Mouse (Mus musculus) embryo, embryonic 11 days (tissue): ENCODE results near the gene Pex5.

Source experiments
- DNase-seq: peaks from one replicate; pipeline ENCODE4 v3.0.0-alpha.2; 2015

The Pex5 gene

DNA sequence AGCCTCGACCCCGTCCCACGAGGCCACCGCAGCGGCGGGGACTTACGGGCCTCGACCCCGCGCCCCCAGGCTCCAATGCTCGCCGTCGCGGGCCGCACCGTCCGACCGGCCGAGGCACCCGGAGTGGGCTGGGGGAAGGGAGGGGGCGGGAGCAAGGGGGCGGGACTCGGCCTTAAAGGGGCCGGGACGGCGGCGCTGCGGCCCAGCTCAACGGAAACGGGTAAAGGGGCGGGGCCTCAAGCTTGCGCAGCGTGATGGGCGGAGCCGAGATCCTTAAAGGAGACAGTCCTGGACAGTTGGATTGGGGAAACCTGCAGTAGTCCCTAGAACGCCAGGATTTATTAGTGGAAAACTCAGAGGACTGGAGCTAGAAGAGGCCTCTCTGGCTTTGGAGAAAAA, at the start of gene Pex5:
Pex5 (minus strand) TSS at position 141 of the 399 bp plus-strand sequence.
- peak; percentile 98 for DNase-seq

- no peak for DNase-seq
These were observed 49.0 kb upstream of the Pex5 start for GRCm38 (mm10) chr6:124463881-124464291.

GRCm38 (mm10) chr6:124459388-124459787, 44.5 kb upstream of the Pex5 start:
- DNase-seq: no peak

- DNase-seq: no peak
These were observed 43.6 kb upstream of the Pex5 start for GRCm38 (mm10) chr6:124458505-124458904.

DNA sequence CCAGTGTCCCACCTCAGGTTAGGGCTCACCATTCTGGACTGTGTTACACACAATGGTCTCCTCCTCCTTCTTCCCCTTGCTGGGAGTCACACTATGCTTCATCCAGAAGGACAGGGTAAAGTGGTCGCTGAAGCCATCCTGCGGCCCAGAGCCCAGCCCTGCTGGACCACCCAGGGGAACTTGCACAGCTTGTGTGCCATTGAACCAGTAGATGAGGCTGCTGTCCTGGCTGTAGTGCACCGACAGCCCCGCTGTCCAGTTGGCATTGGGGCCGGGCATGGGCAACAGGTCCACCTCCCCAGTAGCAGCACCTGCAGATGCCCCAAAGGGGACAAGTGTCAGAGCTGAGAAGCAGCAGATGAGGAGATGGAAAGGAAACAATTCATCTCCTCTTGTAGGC, 43.0 kb upstream of the Pex5 start:
- no peak for DNase-seq

- DNase-seq: no peak
These were observed 41.4 kb upstream of the Pex5 start for GRCm38 (mm10) chr6:124456243-124456642.

GRCm38 (mm10) chr6:124453756-124454155, 38.9 kb upstream of the Pex5 start:
- peak; percentile 27 for DNase-seq

GRCm38 (mm10) chr6:124451995-124452394, 37.1 kb upstream of the Pex5 start:
- DNase-seq: no peak

DNA sequence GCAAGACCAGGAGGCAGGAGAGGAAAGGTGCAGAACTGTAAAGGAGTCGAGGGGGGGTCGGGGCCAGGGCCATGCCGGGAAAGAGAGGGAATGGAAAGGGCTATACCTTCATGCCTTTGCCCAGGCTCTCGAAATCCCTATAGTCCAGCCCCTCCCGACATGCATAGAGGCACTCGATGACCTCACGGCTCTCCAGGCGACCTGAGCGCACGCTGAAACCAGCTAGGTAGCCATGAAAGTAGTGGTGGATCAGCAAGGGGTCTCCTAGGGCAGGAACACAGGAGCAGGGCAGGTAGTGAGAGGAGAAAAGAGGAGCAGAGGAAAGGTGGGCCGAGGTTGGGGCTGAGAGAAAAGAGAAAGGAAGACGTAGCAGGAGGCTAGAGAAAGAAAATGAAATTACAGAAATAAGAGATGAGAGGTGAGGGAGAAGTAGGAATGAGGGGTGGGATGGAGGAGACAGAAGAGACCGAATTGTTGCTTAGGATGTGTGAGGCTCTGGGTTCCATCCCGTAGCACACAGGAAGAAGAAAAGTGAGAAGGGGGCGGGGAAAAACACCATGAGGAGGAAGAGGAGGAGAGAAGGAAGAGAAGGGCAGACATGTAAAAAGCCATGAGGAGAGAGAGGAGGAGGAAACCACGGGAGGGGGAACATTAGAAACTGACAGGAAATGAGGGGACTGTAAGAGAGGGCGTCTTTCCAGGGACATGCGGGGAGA, 35.0 kb upstream of the Pex5 start:
- DNase-seq: no peak

DNA sequence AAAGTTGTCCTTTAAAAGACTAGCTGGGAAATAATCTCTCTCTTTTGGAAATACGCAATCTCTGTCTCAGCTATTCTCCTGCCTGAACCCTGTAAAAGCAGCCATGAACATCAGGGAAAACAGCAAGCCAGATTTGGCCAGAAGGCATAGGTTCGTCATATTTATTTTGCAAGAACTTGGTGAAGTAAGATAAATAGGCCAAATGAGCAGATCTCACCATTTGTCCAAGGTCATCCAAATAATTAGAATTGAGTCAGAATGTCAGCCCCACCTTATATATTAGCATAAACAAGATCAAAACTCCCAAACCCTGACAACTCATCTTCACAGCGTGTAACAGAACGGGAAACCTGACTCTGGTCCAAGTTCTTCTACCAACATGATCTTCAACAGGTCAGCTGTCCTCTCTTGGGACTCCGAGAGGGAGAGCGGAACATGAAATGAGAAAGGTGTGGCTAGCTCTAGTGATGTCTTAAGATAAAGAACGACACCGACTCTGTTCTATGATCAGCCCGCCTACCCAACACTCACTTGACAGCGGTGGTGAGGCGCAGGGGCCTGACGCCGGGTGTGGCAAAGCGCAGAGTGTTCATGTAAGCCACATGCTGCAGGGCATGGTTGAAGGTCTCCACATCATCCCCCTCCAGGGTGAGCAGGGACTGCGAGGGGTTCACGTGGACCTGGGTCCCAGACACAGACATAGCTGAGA, 34.2 kb upstream of the Pex5 start:
- no peak for DNase-seq

GRCm38 (mm10) chr6:124448186-124448852, 33.5 kb upstream of the Pex5 start:
- DNase-seq: no peak

DNA sequence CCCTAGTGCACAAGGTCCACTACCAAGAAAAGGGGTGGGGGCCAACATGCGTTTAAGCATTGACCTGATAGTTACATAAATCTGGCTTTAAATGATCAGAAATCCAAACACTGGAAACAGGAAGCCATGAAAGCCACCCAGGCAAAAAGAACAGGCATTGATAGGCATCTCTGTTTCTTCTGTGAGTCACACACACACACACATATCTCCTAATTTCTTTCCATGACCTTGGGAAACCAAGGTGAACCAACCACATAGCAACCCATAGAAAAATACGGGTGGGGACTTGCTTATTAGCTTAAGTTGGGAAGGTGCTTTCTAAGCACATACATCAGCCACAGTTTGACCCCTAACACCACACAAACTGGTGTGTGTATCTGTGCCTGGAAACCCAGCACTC, 32.5 kb upstream of the Pex5 start:
- no peak for DNase-seq

DNA sequence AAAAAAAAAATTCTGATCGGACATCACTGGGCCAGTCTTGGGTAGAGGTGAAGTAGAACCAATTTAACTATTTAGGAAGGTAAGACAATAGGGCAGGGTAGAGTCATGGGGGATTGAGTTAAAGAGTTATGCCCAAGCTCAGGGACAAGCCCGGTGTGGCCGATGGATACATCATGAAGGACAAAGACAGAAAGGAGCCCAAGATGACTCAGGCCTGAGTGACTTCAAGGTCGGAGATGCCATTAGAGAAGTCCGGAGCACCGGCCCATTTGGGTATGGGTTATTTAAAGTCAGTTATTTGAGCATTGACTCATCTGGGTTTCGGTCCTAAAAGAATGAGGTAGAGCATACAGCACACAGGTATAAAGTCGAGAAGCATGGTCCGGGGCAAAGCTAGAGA, 31.6 kb upstream of the Pex5 start:
- DNase-seq: no peak

DNA sequence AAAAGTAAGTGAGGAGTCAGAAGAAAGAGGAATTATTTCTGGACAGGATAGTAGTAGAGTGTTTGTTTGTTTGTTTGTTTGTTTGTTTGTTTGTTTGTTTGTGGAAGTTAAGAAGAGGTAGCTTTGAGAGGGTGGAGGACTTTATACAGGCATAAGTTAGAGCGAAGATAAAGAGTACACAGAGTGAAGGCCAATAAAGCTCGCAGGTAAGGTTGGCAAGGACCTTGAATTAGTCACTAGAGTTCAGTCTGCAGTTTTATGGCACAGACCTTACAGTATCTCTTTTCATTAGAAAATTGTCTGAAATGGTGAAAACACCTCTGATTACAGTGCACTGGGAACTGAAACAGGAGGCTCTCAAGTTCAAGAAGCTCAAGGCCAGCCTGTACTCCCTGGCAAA, 31.2 kb upstream of the Pex5 start:
- no peak for DNase-seq

DNA sequence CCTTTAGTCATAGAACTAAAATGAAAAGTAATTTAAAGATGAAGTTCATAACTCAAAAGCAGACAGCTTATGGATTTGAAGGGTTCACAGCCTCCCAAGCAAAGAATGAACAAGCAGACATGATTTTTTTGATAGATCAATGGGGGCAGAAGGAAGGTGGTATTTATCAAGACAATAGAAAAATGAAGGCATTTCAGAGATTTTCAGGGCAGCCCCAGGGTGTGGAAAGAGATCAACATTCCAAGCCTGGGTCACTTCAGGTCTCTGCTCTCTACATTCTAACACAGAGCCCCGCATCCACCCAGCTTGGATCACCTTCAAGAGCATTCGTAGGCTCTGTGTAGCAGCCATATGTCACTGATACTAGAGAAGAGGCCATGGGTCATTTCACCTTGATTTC, 28.5 kb upstream of the Pex5 start:
- no peak for DNase-seq

- DNase-seq: no peak
These were observed 21.4 kb upstream of the Pex5 start for GRCm38 (mm10) chr6:124436245-124436644.

GRCm38 (mm10) chr6:124435173-124435572, 20.3 kb upstream of the Pex5 start:
- no peak for DNase-seq

DNA sequence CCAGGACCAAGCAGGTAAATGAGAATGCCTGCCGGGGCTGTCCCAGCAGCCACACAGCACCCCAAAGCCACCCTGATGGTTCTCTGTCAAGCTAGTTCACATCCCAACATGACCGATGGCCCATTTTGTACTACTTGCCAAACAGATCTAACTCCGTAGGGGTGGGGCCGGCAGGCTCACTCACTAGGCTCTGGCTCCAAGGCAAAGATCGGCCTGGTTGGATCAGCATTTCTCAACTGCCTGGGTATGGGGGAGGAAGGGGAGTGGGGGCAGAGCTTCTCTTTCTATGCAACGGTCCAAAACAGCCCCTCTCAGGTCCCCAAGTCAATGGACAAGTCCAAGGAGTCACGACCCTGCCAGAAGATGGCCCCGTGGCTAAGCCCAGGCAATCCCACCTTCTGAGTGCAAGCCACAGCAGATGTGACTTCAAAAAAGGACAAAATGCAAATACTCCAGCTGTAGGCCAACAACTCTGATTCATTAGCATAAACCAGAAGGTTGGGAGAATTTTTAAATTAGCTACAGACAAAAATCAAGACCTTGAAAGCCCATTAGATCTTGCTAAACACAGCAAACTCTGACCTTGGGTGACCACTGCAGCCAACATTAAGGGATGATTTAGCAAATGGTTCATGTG, 18.9 kb upstream of the Pex5 start:
- no peak for DNase-seq

DNA sequence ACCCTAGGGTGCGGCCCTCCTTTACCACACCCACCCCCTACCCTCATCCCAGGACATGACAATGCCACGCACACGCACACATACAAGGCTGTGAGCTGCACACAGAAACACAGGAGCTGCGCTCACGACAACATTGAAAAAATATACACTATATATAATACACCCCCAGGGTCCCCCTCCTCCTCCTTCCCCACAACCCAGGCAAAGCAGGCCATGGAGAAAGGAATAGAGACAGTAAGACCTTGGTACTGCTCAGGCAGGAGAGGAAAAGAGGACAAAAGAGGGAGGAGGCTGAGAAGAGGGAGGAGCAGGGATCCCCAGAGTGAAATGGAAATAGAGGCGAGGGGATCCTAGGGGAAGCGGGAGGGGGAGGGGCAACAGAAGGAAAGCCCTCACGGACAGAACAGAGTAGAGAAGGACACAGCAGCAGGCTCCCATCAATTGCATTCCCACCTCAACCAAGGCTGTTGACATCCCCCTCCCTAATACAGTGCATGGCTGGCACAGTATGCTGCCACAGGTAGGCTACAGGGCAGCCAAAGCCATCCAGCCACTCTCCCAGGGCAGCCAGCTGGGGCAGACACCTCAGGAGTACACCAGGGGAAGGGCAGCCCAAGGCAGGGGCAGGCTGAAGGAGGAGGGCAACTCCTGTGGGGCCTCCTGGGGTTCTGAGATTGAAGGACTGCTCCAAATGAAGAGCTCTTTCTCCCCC, 16.1 kb upstream of the Pex5 start:
- peak; percentile 10 for DNase-seq

DNA sequence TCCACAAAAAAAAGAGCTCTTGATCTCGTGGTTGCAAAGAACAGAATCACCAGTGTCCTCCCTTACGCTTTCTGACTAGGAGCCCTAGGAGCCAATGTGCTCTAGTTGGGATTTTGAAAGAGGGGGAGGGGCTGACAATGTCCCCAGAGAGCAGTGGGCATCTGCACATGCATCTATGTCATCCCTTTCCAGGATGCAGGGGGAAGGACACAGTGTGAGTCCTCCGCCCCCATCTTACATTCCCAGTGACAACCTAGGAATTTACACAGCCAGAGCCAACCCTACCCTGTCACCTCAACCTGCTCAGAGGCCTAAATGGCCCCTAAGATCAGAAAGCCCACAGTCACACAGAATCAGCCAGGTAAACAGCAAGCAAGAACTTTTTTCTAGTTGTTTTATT, 15.5 kb upstream of the Pex5 start:
- DNase-seq: no peak

- DNase-seq: no peak
These were observed 13.1 kb upstream of the Pex5 start for GRCm38 (mm10) chr6:124427791-124428576.

DNA sequence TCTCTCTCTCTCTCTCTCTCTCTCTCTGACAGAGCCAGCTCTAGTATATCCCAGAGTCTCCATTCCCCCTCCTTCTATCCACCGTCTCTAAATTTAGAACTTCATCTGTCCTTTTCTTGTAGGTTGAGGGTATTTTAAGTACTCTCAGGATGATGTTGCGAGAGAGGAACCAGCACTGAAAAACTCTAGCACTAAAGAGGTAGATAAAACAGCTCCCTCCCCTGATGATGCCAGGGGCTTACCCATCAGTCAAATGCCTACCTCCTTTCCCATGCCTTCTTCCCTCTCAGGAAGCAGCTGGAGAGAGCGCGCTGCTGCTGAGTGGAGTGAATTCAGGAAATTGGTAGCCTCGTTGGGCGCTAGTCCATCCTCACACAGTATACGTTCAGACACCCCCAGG, 12.4 kb upstream of the Pex5 start:
- no peak for DNase-seq
